Mouse (Mus musculus) brain, embryonic 14.5 days (tissue): ENCODE measurements around the gene Ppp1r7.

Source experiments
- CTCF ChIP-seq: fragments of 200-500 bp; IDR thresholded peaks from 2 replicates; pipeline ENCODE4 v1.5.1; 2012; ENCODE audit warnings: inconsistent platforms, mild to moderate bottlenecking, moderate library complexity, borderline replicate concordance; ENCODE audit not compliant: insufficient read depth, insufficient read length; ENCODE audit errors: extremely low read depth
- POLR2A ChIP-seq: fragments of 200-500 bp; IDR thresholded peaks from 2 replicates; pipeline ENCODE4 v1.6.1; 2012; ENCODE audit warnings: mild to moderate bottlenecking, inconsistent platforms, borderline replicate concordance; ENCODE audit not compliant: poor library complexity, insufficient read depth, insufficient read length, severe bottlenecking; ENCODE audit errors: extremely low read depth

- no peak for TF ChIP-seq POLR2A
- TF ChIP-seq CTCF = no peak
Observed at GRCm38 (mm10) chr1:93347176-93347575, 4.5 kb downstream of the Ppp1r7 start.
